ENCODE assay signal across 9 mouse cellular contexts in the genomic region with DNA sequence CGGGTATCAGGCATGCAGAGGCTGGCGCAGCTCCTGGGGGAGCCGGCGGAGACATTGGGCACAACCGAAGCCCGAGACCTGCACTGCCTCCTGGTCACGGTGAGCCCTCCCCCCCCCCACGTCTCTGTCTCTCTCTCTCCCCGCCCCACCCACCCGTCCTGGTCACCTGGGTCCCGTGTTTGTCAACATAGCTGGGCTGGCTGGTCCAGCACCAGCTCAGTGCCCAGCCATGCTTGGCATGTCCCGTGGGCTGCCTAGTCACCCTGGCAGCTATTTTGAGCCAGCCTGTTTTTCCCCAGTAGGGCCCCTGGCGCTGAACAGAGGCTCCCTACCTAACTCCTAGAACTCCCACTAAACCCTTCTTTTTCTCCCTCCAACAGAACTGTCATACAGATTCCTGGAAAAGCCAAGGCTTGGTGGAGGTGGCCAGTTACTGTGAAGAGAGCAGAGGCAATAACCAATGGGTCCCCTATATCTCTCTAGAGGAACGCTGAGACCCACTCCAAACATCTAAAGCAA. TPM values are rescaled to one million over a fixed set of nuclear protein-coding genes. Genes with fewer than 3 reads are reported as not detected.
DNase-seq lines count a peak whose midpoint lies in the region; ATAC-seq and TF ChIP-seq lines count a peak whose summit lies in the region.
"Had no signal": no experiment of that assay in that cellular context is flagged by ENCODE, and none has a peak within 500 bp of the region (broad histone marks: within the 10 kb centered on the region; RNA-seq: fewer than 3 reads in every experiment).

No protein-coding gene starts in this region.

- H3K4me3 ChIP-seq in ES-E14 (ENCODE audit: insufficient read depth in 1 of 2, low read depth in 1 of 2, low read length in 2 of 2, poor library complexity in 1 of 2, severe bottlenecking in 1 of 2) = peak overlapping the region; percentile 84 to 85
- H3K4me3 ChIP-seq in midbrain, embryonic 12.5 days = peak overlapping the region; percentile 42

- H3K9ac ChIP-seq in ES-E14 (ENCODE audit: insufficient read depth, low read depth, low read length, poor library complexity, severe bottlenecking) = peak overlapping the region; percentile 72; the same call in 1 of the 2 replicates
- no peak overlapping the region for H3K9ac ChIP-seq in midbrain, embryonic 12.5 days (replicated peaks)

- peaks cover 10% of the 10 kb centered on the region; the same call in 1 of the 2 replicates for H3K36me3 ChIP-seq in ES-E14 (ENCODE audit: control insufficient read depth, insufficient read depth, low read length, poor library complexity, severe bottlenecking)
- H3K36me3 ChIP-seq in midbrain, embryonic 12.5 days = no peaks in the 10 kb centered on the region

- 6% methylated on average over 14 of the region's 14 CpGs for WGBS in midbrain, embryonic 12.5 days

- H3K4me1 ChIP-seq in ES-E14 (ENCODE audit: control insufficient read depth in 2 of 2, insufficient read depth in 2 of 2, low read length in 2 of 2, poor library complexity in 1 of 2) = peaks cover 7 to 47% of the 10 kb centered on the region in 2 experiments
- H3K4me1 ChIP-seq in midbrain, embryonic 12.5 days = peaks cover 69% of the 10 kb centered on the region

- no peak for ATAC-seq in midbrain, embryonic 12.5 days (ENCODE audit: low FRiP score, low read depth)

- peak overlapping the region; percentile 67 for H3K4me2 ChIP-seq in midbrain, embryonic 12.5 days (replicated peaks)

- DNase-seq in embryo, embryonic 10.5 days (ENCODE audit: low spot score) = peak; percentile 31
- no peak for DNase-seq in embryo, embryonic 9.5 days (ENCODE audit: extremely low spot score)
- no peak for DNase-seq in ES-E14 (ENCODE audit: low read depth, low spot score)
- DNase-seq in gastrocnemius, adult 8-10 months (ENCODE audit: low spot score in 2 of 2) = peak; percentile 59 to 83
- peak; percentile 49 for DNase-seq in kidney, adult 18-20 months
- DNase-seq in spleen, postnatal 14 days (ENCODE audit: low spot score in 2 of 2) = no peak
- no peak for DNase-seq in embryo, embryonic 10 days (ENCODE audit: low spot score)

- H3K27ac ChIP-seq in ES-E14 (ENCODE audit: insufficient read depth, low read depth, low read length, poor library complexity, severe bottlenecking) = no peak overlapping the region
- no peak overlapping the region for H3K27ac ChIP-seq in midbrain, embryonic 12.5 days (replicated peaks)

- no peaks in the 10 kb centered on the region for H3K9me3 ChIP-seq in ES-E14 (ENCODE audit: control insufficient read depth, insufficient read depth, low read depth, low read length)
- H3K9me3 ChIP-seq in midbrain, embryonic 12.5 days = no peaks in the 10 kb centered on the region

- in situ Hi-C loops in ES-E14 (cut with MboI; ENCODE audit: low sequenced_read_pairs in 2 of 2, unreplicated experiment in 2 of 2) = no loop called here

- H3K27me3 ChIP-seq in midbrain, embryonic 12.5 days = peaks cover 71% of the 10 kb centered on the region

TF ChIP-seq in ES-E14, 5 proteins besides CTCF, POLR2A, EP300 and RAD21:
- TF ChIP-seq MAFK (IDR thresholded peaks at IDR 0.05; ENCODE audit: insufficient read depth, low read depth, low read length) (no peak), ZC3H11A (IDR thresholded peaks at IDR 0.05; ENCODE audit: borderline replicate concordance, low read depth, low read length) (no peak), HCFC1 (IDR thresholded peaks at IDR 0.05; ENCODE audit: borderline replicate concordance, insufficient read depth, low read length) (no peak), ZNF384 (IDR thresholded peaks at IDR 0.05; ENCODE audit: low read depth, low read length) (no peak), CHD2 (IDR thresholded peaks at IDR 0.05; ENCODE audit: low read depth, low read length) (no peak)

RNA-seq across cellular contexts. Expression of gene Gadd45b, which starts 1.3 kb away (rescaled TPM):
- 26.4 and 36.0 TPM in 2 replicates for total RNA-seq in ES-E14 (2012; rRNA removed)
- 10 to 100 TPM in 3 of 4 experiments, 1 to 10 TPM in 1; 6.8 to 31.8 (median 26.9) TPM for total RNA-seq in gastrocnemius, adult 8-10 months (2022)
- 8.7 and 11.8 TPM in 2 replicates for polyA plus RNA-seq in midbrain, embryonic 12.5 days (2016; fragmentation: Nextera tagmentation; extraction: Ambion mirVana)

RNA-seq across cellular contexts. Expression of gene Lmnb2, which starts 13.2 kb away (rescaled TPM):
- total RNA-seq in ES-E14 (2012; rRNA removed) = 66.5 and 88.2 TPM in 2 replicates
- total RNA-seq in gastrocnemius, adult 8-10 months (2022) = 1 to 10 TPM; 2.1 to 4.0 (median 2.3) TPM
- 61.7 and 62.0 TPM in 2 replicates for polyA plus RNA-seq in midbrain, embryonic 12.5 days (2016; fragmentation: Nextera tagmentation; extraction: Ambion mirVana)

RNA-seq across cellular contexts. Expression of gene Timm13, which starts 30.4 kb away (rescaled TPM):
- 219 and 244 TPM in 2 replicates for total RNA-seq in ES-E14 (2012; rRNA removed)
- total RNA-seq in gastrocnemius, adult 8-10 months (2022) = 100 to 1,000 TPM; 119 to 143 (median 123) TPM
- polyA plus RNA-seq in midbrain, embryonic 12.5 days (2016; fragmentation: Nextera tagmentation; extraction: Ambion mirVana) = 305 and 308 TPM in 2 replicates

RNA-seq across cellular contexts. Expression of gene Tmprss9, which starts 59.6 kb away (rescaled TPM):
- total RNA-seq in ES-E14 (2012; rRNA removed) = 0.26 TPM in 1 of 2 replicates, not detected in the other
- total RNA-seq in gastrocnemius, adult 8-10 months (2022) = under 1 TPM in 1 of 4 experiments, not detected in 3; 0.13 TPM
- polyA plus RNA-seq in midbrain, embryonic 12.5 days (2016; fragmentation: Nextera tagmentation; extraction: Ambion mirVana) = 0.08 and 0.14 TPM in 2 replicates
- total RNA-seq: neutrophil, adult 5-6 weeks had no signal

Comparison
In these comparisons a context has a peak if more than half of its experiments do, and no peak if none do; other contexts are left out.
1. DNase-seq: peak in embryo, embryonic 10.5 days (single experiment), gastrocnemius, adult 8-10 months (2 of 2) and kidney, adult 18-20 months (single experiment); none in embryo, embryonic 9.5 days (single experiment), ES-E14 (single experiment), spleen, postnatal 14 days (0 of 2) and embryo, embryonic 10 days (single experiment).
2. RNA of gene Lmnb2, which starts 13.2 kb away (total RNA-seq): 66.5 to 88.2 TPM in ES-E14; 2.1 to 4.0 TPM in gastrocnemius, adult 8-10 months; every median in the first group is over 10 times any median in the second.